Mouse (Mus musculus) bone marrow macrophage, adult 2 months (primary cell): ENCODE data around the gene Kcnk7. TPM values are rescaled to one million over a fixed set of nuclear protein-coding genes. Genes with fewer than 3 reads are reported as not detected.
"Not testable (repeated sequence)": the region's sequence is repeated elsewhere in the genome, so short reads cannot be mapped to it uniquely, and the experiment has no call there.

ENCODE experiments used
- H3K27ac ChIP-seq: 2 replicates; pipeline ENCODE4 v1.5.1; 2012; ENCODE audit warnings: low read depth, low read length; ENCODE audit not compliant: insufficient read depth
- H3K4me1 ChIP-seq: 2 replicates; pipeline ENCODE4 v1.6.1; 2012; ENCODE audit warnings: low read length; ENCODE audit not compliant: control insufficient read depth, insufficient read depth
- H3K4me3 ChIP-seq: 2 replicates; pipeline ENCODE4 v1.5.1; 2012; ENCODE audit warnings: mild to moderate bottlenecking, low read length, moderate library complexity; ENCODE audit not compliant: insufficient read depth
- CTCF ChIP-seq: IDR thresholded peaks from 2 replicates; pipeline ENCODE4 v1.5.1; 2012; ENCODE audit warnings: low read depth, mild to moderate bottlenecking, low read length, moderate library complexity
- POLR2A ChIP-seq: IDR thresholded peaks from 2 replicates; pipeline ENCODE4 v1.6.1; 2012; ENCODE audit warnings: mild to moderate bottlenecking, low read depth, low read length, borderline replicate concordance
- polyA plus RNA-seq: library from polyadenylated mRNA; stranded (reverse); fragments of >200 nt; gene quantifications from 2 replicates; pipeline ENCODE4 v1.2.4, GENCODE M21; 2012; ENCODE audit not compliant: missing spikeins, insufficient read depth, insufficient read length

Gene Kcnk7
- polyA plus RNA-seq, 1 experiment = not detected

- Histone ChIP-seq H3K4me3 (no peak overlapping the region), H3K4me1 (peaks cover 5% of the 10 kb centered on the region), H3K27ac (no peak overlapping the region)
- TF ChIP-seq POLR2A (no peak), CTCF (no peak)
Measured at GRCm38 (mm10) chr19:5684236-5684635, 19.9 kb upstream of the Kcnk7 start.

- Histone ChIP-seq H3K27ac (no peak overlapping the region), H3K4me3 (no peak overlapping the region), H3K4me1 (peaks cover 5% of the 10 kb centered on the region)
- TF ChIP-seq CTCF (no peak), POLR2A (no peak)
Measured at GRCm38 (mm10) chr19:5684985-5685384, 19.2 kb upstream of the Kcnk7 start.

GRCm38 (mm10) chr19:5685431-5685830, 18.7 kb upstream of the Kcnk7 start:
- TF ChIP-seq POLR2A = no peak
- no peak for TF ChIP-seq CTCF
- no peak overlapping the region for H3K27ac ChIP-seq
- peaks cover 5% of the 10 kb centered on the region for H3K4me1 ChIP-seq
- H3K4me3 ChIP-seq = no peak overlapping the region

GRCm38 (mm10) chr19:5685861-5686260, 18.3 kb upstream of the Kcnk7 start:
- Histone ChIP-seq H3K27ac (no peak overlapping the region), H3K4me3 (no peak overlapping the region), H3K4me1 (peaks cover 5% of the 10 kb centered on the region)
- TF ChIP-seq POLR2A = no peak
- no peak for TF ChIP-seq CTCF

- TF ChIP-seq CTCF (no peak), POLR2A (no peak)
- Histone ChIP-seq H3K27ac (no peak overlapping the region), H3K4me3 (no peak overlapping the region), H3K4me1 (peaks cover 5% of the 10 kb centered on the region)
Measured at GRCm38 (mm10) chr19:5686437-5686836, 17.7 kb upstream of the Kcnk7 start.

GRCm38 (mm10) chr19:5686954-5687353, 17.2 kb upstream of the Kcnk7 start:
- not testable (repeated sequence) for H3K4me3 ChIP-seq, H3K27ac ChIP-seq, H3K4me1 ChIP-seq

GRCm38 (mm10) chr19:5687738-5688137, 16.4 kb upstream of the Kcnk7 start:
- H3K4me3 ChIP-seq = peak overlapping the region; percentile 66
- no peak overlapping the region for H3K27ac ChIP-seq
- TF ChIP-seq POLR2A = no peak
- TF ChIP-seq CTCF = no peak
- H3K4me1 ChIP-seq = peaks cover 5% of the 10 kb centered on the region

- Histone ChIP-seq H3K4me1 (peaks cover 7% of the 10 kb centered on the region), H3K4me3 (peak within 1 kb of the TSS; percentile 66), H3K27ac (peak within 1 kb of the TSS; percentile 78)
- TF ChIP-seq POLR2A (no peak), CTCF (no peak)
Measured at GRCm38 (mm10) chr19:5688200-5689087, 15.7 kb upstream of the Kcnk7 start, which contains the start of the genes Map3k11 and Pcnx3. Gene Map3k11, plus strand, starts transcription at chr19:5688742. Gene Pcnx3, minus strand, starts transcription at chr19:5688908.

GRCm38 (mm10) chr19:5689088-5689428, 15.1 kb upstream of the Kcnk7 start:
- TF ChIP-seq CTCF (no peak), POLR2A (no peak)
- Histone ChIP-seq H3K27ac (peak overlapping the region; percentile 78), H3K4me1 (peaks cover 13% of the 10 kb centered on the region), H3K4me3 (peak overlapping the region; percentile 66)

GRCm38 (mm10) chr19:5689565-5690342, 14.4 kb upstream of the Kcnk7 start:
- H3K4me1 ChIP-seq = peaks cover 15% of the 10 kb centered on the region

More at GRCm38 (mm10) chr19:5689565-5690342, 14.4 kb upstream of the Kcnk7 start:
- peak overlapping the region; percentile 78 for H3K27ac ChIP-seq
- peak overlapping the region; percentile 66 for H3K4me3 ChIP-seq
- TF ChIP-seq CTCF (no peak), POLR2A (no peak)
